Mouse (Mus musculus) hindbrain, embryonic 10.5 days (tissue): ENCODE measurements around the gene Nckap5. TPM values are rescaled to one million over a fixed set of nuclear protein-coding genes. Genes with fewer than 3 reads are reported as not detected.
"Not testable (repeated sequence)": the region's sequence is repeated elsewhere in the genome, so short reads cannot be mapped to it uniquely, and the experiment has no call there.

Experiments used
- DNase-seq: peaks from one replicate; pipeline ENCODE4 v3.0.0-alpha.2; 2017; ENCODE audit warnings: low spot score
- H3K27ac ChIP-seq: fragments of 300-500 bp; sonication (generic); 2 replicates; pipeline ENCODE4 v1.5.1; 2016; ENCODE audit warnings: mild to moderate bottlenecking, moderate library complexity
- H3K27me3 ChIP-seq: fragments of 300-500 bp; sonication (generic); 2 replicates; pipeline ENCODE4 v1.6.1; 2016; ENCODE audit warnings: mild to moderate bottlenecking; ENCODE audit not compliant: poor library complexity, insufficient read depth, severe bottlenecking
- H3K36me3 ChIP-seq: fragments of 300-500 bp; sonication (generic); 2 replicates; pipeline ENCODE4 v1.6.1; 2016; ENCODE audit warnings: mild to moderate bottlenecking, moderate library complexity
- H3K4me1 ChIP-seq: fragments of 300-500 bp; sonication (generic); replicated peaks from 2 replicates; pipeline ENCODE4 v1.6.1; 2016; ENCODE audit warnings: mild to moderate bottlenecking
- H3K4me3 ChIP-seq: fragments of 300-500 bp; sonication (generic); 2 replicates; pipeline ENCODE4 v1.5.1; 2016; ENCODE audit warnings: mild to moderate bottlenecking, moderate library complexity
- H3K9me3 ChIP-seq: fragments of 300-500 bp; sonication (generic); 2 replicates; pipeline ENCODE4 v1.6.1; 2016; ENCODE audit warnings: mild to moderate bottlenecking, moderate library complexity
- WGBS: fragments of 180-500 bp; shearing (Covaris S2); methylation state at CpG from one replicate; pipeline ENCODE4 v1.1.7; 2016; 5-methylcytosine and 5-hydroxymethylcytosine counted together
- polyA plus RNA-seq: library from polyadenylated mRNA; unstranded; fragments of >200 nt; fragmentation: Nextera tagmentation; extraction: Ambion mirVana; gene quantifications from 2 replicates; pipeline ENCODE4 v1.2.1, GENCODE M21; 2016

Gene Nckap5
- polyA plus RNA-seq, 1 experiment from 2014 or later: 20.8 TPM

- WGBS: 83% methylated on average over 3 of the region's 3 CpGs
- H3K4me3 ChIP-seq: no peak overlapping the region
- DNase-seq: no peak
Measured at GRCm38 (mm10) chr1:126105673-126106256, 724.8 kb downstream of the Nckap5 start.

DNA sequence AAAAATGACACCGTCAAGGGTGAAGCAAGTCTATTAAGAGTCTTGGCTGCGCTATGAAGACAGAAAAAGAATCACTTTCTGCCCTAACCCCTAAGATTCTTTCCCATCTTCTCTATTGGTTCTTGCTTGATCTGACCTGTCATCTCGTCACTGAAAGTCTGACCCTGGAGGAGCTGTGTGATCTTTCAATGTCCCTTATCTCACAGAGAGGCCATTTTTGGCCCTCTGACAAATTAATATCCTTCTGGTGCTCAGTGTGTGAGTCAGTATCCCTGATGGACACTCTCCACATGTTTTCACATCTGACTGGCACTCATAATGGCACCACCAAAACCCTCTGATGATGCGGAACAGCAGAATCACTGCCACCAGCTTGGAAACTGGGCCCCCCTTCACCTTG, 736.3 kb downstream of the Nckap5 start:
- 87% methylated on average over 4 of the region's 4 CpGs for WGBS
- Histone ChIP-seq H3K9me3 (no peaks in the 10 kb centered on the region), H3K27ac (no peak overlapping the region), H3K4me3 (no peak overlapping the region), H3K36me3 (peaks cover 14% of the 10 kb centered on the region), H3K27me3 (no peaks in the 10 kb centered on the region), H3K4me1 (no peaks in the 10 kb centered on the region)
- DNase-seq: no peak

More at GRCm38 (mm10) chr1:126105673-126106256, 724.8 kb downstream of the Nckap5 start:
- Histone ChIP-seq H3K4me1 (peaks cover 9% of the 10 kb centered on the region; the same call in 1 of the 2 replicates), H3K27me3 (no peaks in the 10 kb centered on the region), H3K36me3 (peaks cover 23% of the 10 kb centered on the region), H3K27ac (no peak overlapping the region), H3K9me3 (no peaks in the 10 kb centered on the region)

- H3K27me3 ChIP-seq, H3K9me3 ChIP-seq, H3K4me1 ChIP-seq, H3K4me3 ChIP-seq, DNase-seq, H3K27ac ChIP-seq: not testable (repeated sequence)
- WGBS: 93% methylated on average over 2 of the region's 2 CpGs
- peaks cover 11% of the 10 kb centered on the region; the same call in 1 of the 2 replicates for H3K36me3 ChIP-seq
Measured at GRCm38 (mm10) chr1:126091979-126092378, 738.6 kb downstream of the Nckap5 start.

DNA sequence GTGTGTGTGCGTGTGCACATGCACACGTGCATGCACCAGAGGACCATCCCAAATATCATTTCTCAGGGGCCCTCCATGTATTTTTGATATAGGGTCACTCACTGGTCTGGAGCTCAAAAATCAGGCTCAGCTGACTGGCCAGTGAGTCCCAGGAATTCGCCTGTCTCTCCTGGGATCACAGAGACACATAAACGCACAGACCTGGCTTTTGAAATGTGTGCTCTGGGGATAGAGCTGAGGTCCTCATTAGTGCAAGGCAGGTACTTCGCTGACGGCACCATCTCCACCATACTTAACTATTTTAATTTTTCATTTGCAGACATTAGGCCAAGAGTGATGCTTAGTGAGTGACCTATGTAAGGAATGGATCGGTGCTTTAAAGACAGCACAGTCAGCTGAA, 743.4 kb downstream of the Nckap5 start:
- Histone ChIP-seq H3K4me3 (no peak overlapping the region), H3K27me3 (no peaks in the 10 kb centered on the region), H3K27ac (no peak overlapping the region), H3K9me3 (no peaks in the 10 kb centered on the region), H3K4me1 (peaks cover 13% of the 10 kb centered on the region), H3K36me3 (peaks cover 11% of the 10 kb centered on the region; the same call in 1 of the 2 replicates)
- WGBS: 94% methylated on average over 7 of the region's 7 CpGs
- no peak for DNase-seq

- peaks cover 3% of the 10 kb centered on the region; the same call in 1 of the 2 replicates for H3K4me1 ChIP-seq
- H3K4me3 ChIP-seq: no peak overlapping the region
- H3K27ac ChIP-seq: peak overlapping the region; percentile 70
- H3K36me3 ChIP-seq: no peaks in the 10 kb centered on the region
- H3K9me3 ChIP-seq: no peaks in the 10 kb centered on the region
- 32% methylated on average over 4 of the region's 4 CpGs for WGBS
- DNase-seq: no peak
- no peaks in the 10 kb centered on the region for H3K27me3 ChIP-seq
Measured at GRCm38 (mm10) chr1:126076312-126076711, 754.3 kb downstream of the Nckap5 start.

GRCm38 (mm10) chr1:126070861-126071260, 759.7 kb downstream of the Nckap5 start:
- no peaks in the 10 kb centered on the region for H3K36me3 ChIP-seq
- no peaks in the 10 kb centered on the region for H3K27me3 ChIP-seq
- no peaks in the 10 kb centered on the region for H3K9me3 ChIP-seq
- H3K4me1 ChIP-seq: peaks cover 7% of the 10 kb centered on the region; the same call in 1 of the 2 replicates
- 72% methylated on average over 2 of the region's 2 CpGs for WGBS
- H3K4me3 ChIP-seq: no peak overlapping the region
- no peak for DNase-seq
- no peak overlapping the region for H3K27ac ChIP-seq

GRCm38 (mm10) chr1:126051491-126051890, 779.1 kb downstream of the Nckap5 start:
- no peak overlapping the region for H3K4me3 ChIP-seq
- no peak for DNase-seq
- H3K27ac ChIP-seq: no peak overlapping the region
- 77% methylated on average over 3 of the region's 3 CpGs for WGBS
- no peaks in the 10 kb centered on the region for H3K27me3 ChIP-seq
- H3K9me3 ChIP-seq: no peaks in the 10 kb centered on the region
- H3K4me1 ChIP-seq: no peaks in the 10 kb centered on the region
- no peaks in the 10 kb centered on the region for H3K36me3 ChIP-seq

- no peaks in the 10 kb centered on the region for H3K4me1 ChIP-seq
- no peak overlapping the region for H3K27ac ChIP-seq
- DNase-seq: no peak
- 94% methylated on average over 5 of the region's 5 CpGs for WGBS
- H3K36me3 ChIP-seq: no peaks in the 10 kb centered on the region
- H3K27me3 ChIP-seq: no peaks in the 10 kb centered on the region
- no peaks in the 10 kb centered on the region for H3K9me3 ChIP-seq
- H3K4me3 ChIP-seq: no peak overlapping the region
Measured at GRCm38 (mm10) chr1:126042886-126043285, 787.7 kb downstream of the Nckap5 start.

- WGBS: 94% methylated on average over 8 of the region's 8 CpGs
- no peak overlapping the region for H3K27ac ChIP-seq
- no peak overlapping the region for H3K4me3 ChIP-seq
- H3K4me1 ChIP-seq: 0 out of 2 replicates have a peak, but pooled peaks cover 3% of the 10 kb centered on the region
- H3K9me3 ChIP-seq: no peaks in the 10 kb centered on the region
- DNase-seq: no peak
- no peaks in the 10 kb centered on the region for H3K27me3 ChIP-seq
- H3K36me3 ChIP-seq: peaks cover 44% of the 10 kb centered on the region
Measured at GRCm38 (mm10) chr1:126027536-126027935, 803.1 kb downstream of the Nckap5 start.

DNA sequence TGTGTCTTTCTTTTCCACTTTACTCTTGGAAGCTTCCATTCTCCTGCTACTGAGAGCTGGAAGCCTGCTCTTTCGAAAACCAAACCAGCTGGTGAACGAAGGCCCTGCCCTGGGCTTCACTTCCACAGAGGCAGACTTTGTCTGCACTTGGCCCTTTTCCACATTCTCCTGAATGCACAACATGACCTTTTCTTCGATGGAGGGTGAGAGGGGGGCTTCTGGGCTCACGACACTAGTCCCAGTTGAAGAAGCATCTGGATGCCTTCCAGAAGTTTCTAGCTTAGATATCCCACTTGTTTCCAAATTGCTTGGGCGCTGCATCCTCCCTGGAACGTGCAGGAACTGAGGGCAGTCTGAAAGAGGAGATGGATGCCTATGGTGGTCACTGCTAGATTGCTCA, 806.1 kb downstream of the Nckap5 start:
- H3K27ac ChIP-seq: no peak overlapping the region
- WGBS: 86% methylated on average over 6 of the region's 6 CpGs

GRCm38 (mm10) chr1:126022959-126023358, 807.6 kb downstream of the Nckap5 start:
- H3K9me3 ChIP-seq: no peaks in the 10 kb centered on the region
- no peak overlapping the region for H3K27ac ChIP-seq
- no peak overlapping the region for H3K4me3 ChIP-seq
- peaks cover 49% of the 10 kb centered on the region for H3K36me3 ChIP-seq
- WGBS: 66% methylated on average over 10 of the region's 10 CpGs
- H3K4me1 ChIP-seq: 0 out of 2 replicates have a peak, but pooled peaks cover 3% of the 10 kb centered on the region
- no peak for DNase-seq
- no peaks in the 10 kb centered on the region for H3K27me3 ChIP-seq

More for the DNA sequence above, 806.1 kb downstream of the Nckap5 start:
- Histone ChIP-seq H3K4me3 (no peak overlapping the region), H3K9me3 (no peaks in the 10 kb centered on the region), H3K36me3 (peaks cover 49% of the 10 kb centered on the region), H3K27me3 (no peaks in the 10 kb centered on the region), H3K4me1 (0 out of 2 replicates have a peak, but pooled peaks cover 3% of the 10 kb centered on the region)
- no peak for DNase-seq

GRCm38 (mm10) chr1:126018654-126019053, 811.9 kb downstream of the Nckap5 start:
- H3K27ac ChIP-seq, H3K27me3 ChIP-seq, H3K4me1 ChIP-seq, H3K4me3 ChIP-seq, DNase-seq, H3K9me3 ChIP-seq: not testable (repeated sequence)
- peaks cover 11% of the 10 kb centered on the region for H3K36me3 ChIP-seq
- WGBS: 63% methylated on average over 6 of the region's 6 CpGs

GRCm38 (mm10) chr1:126011661-126012091, 818.9 kb downstream of the Nckap5 start:
- no peaks in the 10 kb centered on the region for H3K9me3 ChIP-seq
- H3K4me1 ChIP-seq: no peaks in the 10 kb centered on the region
- peaks cover 3% of the 10 kb centered on the region; the same call in 1 of the 2 replicates for H3K36me3 ChIP-seq
- no peak overlapping the region for H3K4me3 ChIP-seq
- no peaks in the 10 kb centered on the region for H3K27me3 ChIP-seq
- DNase-seq: no peak
- no peak overlapping the region for H3K27ac ChIP-seq
- WGBS: 89% methylated on average over 5 of the region's 5 CpGs
